Mouse (Mus musculus) adrenal gland, postnatal 14 days (tissue): ENCODE data around the gene Pi4k2b. TPM values are rescaled to one million over a fixed set of nuclear protein-coding genes. Genes with fewer than 3 reads are reported as not detected.
"Not testable (repeated sequence)": the region's sequence is repeated elsewhere in the genome, so short reads cannot be mapped to it uniquely, and the experiment has no call there.

Source experiments
- DNase-seq: peaks from one replicate; pipeline ENCODE4 v3.0.0; 2021; ENCODE audit warnings: mixed read lengths
- long read RNA-seq, 2 experiments: library from polyadenylated mRNA; stranded (forward); transcript quantifications; one replicate each; pipeline ENCODE4 v2.0.0; 2021
- total RNA-seq: library from RNA; stranded (reverse); gene quantifications from 2 replicates; pipeline ENCODE4 v1.2.3, GENCODE M21; 2021

The Pi4k2b gene
- 10.7 and 12.5 TPM in 2 replicates for total RNA-seq
- long read RNA-seq, experiment 1, transcript Pi4k2b-201 (10 exons, 3,139 nt) = major isoform, 21 of 26 reads
- long read RNA-seq, experiment 1, partial matches to known transcripts = 1 of 26 reads
- long read RNA-seq, experiment 1, other reads (novel, unspliced or antisense) = 4 of 26 reads
- long read RNA-seq, experiment 2, transcript Pi4k2b-201 (10 exons, 3,139 nt) = major isoform, 29 of 35 reads
- long read RNA-seq, experiment 2, partial matches to known transcripts = 2 of 35 reads
- long read RNA-seq, experiment 2, other reads (novel, unspliced or antisense) = 3 of 35 reads

DNA sequence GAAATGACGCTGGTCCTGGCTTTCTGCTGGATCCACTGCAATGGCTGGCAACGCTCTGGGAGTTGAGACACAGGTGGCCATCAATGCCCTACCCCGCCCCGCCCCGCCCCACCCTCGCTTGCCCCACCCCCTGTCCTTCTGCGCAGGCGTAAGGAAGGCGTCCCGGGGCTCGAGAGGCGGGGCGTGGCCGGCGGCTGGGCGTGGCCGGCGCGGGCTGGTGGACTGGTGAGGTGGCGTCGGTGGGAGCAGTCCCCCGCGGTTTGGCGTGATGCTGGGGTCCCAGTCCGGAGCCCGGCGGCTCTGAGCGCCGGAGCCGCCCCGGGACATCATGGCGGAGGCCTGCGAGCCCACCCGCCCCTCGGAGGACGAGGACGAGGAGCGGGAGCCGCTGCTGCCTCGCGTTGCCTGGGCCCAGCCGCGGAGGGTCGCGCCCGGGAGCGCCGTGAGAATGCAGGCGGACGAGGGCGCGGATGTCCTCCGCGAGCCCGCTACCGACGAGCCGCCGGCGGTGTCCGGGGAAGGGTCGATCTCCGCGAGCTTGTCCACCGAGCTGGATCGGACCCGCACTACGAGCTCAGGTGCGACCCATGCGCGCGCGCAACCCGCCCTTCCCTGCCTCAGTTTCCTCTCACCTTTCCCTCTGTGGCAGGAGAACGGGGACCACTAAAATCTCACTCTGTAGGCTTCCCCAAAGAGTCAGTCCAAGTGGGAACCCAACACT, at the start of gene Pi4k2b:
Gene Pi4k2b (plus strand): TSS at position 184 of the 721 bp plus-strand sequence.
- peak; percentile 93 for DNase-seq

DNA sequence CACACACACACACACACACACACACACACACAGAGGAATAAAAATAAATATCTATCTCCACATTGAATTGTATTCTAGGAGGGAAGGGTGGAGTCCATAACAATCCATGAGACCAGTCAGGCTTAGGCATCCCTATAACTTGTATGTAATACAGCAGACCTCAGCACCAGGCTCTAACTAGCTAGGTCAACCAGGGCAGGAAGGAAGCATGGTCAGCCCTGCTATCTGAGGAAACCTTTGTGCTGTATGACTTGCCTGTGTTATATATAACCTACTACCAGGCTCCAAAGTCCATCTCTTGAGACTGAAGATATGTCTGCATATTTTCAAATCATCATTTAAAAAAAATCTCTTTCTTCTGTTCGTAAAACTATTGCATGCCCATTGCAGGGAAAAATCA, 44.1 kb upstream of the Pi4k2b start:
- no peak for DNase-seq

- not testable (repeated sequence) for DNase-seq
These were observed 43.4 kb upstream of the Pi4k2b start for GRCm38 (mm10) chr5:52697882-52698440.

DNA sequence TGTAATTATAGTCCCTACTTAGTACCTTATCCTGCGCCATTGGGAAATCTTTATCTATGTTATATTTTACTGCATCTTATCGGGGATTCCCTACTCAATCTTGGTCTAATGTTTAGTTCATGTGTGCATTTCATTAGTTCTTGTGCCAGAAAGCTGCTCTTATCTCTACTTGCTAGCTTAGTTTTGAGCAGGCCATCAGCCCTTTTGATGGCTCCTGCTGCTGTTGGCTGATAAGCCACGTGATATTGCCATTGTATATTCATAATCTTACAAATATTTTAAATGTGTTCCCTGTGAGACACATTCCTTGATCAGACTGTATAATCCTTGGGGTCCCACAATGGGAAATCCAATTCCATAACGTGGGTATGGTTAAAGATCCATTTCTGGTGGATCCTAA, 36.8 kb upstream of the Pi4k2b start:
- DNase-seq = no peak

GRCm38 (mm10) chr5:52712704-52713103, 28.7 kb upstream of the Pi4k2b start:
- no peak for DNase-seq

DNA sequence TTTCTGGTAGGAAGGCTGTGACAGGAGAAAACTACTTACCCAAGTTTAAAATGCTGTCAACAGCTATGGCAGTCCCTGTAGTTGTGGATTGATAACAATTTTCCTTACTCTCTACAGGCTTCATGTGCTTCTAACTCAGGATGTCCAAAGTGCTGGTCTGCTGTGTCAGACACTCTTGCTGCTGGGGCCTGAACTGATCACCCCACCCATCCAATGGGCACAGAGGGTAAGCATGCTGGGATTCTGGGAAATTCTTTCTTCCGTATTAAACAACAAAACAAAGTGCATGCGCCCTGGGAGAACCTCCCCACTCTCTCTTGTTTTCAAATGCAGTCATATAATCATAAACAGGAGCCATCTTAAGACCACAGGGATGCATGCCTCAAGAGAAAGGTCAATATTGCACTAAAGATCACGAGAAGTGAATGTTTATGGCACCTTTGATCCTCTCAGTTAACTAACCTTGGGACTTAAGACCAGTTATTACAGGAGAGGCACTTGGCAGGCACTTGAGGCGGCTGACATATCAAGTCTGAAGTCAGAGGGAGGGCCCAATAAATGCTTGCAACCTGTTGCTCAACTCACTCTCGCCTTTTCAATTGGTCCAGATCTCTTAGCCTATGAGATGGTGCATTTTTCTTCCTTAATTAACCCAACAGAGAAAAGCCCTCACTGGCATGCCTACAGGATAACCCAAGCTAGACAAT, 24.5 kb upstream of the Pi4k2b start:
- DNase-seq = no peak

- DNase-seq = no peak
These were observed 20.4 kb upstream of the Pi4k2b start for GRCm38 (mm10) chr5:52721003-52721402.

DNA sequence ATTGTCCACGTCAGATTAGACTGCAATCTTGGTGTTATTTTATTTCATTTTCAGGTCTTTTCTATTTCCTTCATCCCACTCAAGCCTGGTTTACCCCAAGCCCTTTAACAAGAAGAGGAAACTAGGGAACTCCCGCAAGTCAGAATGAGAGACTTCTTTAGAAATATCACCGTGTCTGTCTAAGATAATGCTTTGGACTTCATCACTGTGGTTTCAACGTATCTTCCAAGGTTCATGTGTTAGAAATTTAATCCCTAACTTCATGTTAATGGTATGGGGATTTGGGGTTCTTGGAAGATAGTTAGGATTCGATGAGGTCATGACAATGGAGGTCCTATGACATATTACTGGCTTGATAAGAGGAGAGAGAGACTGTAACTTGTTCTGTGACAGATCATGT, 13.6 kb upstream of the Pi4k2b start:
- no peak for DNase-seq

- DNase-seq = no peak
These were observed 8.6 kb upstream of the Pi4k2b start for GRCm38 (mm10) chr5:52732811-52733210.

- no peak for DNase-seq
These were observed 5.3 kb upstream of the Pi4k2b start for GRCm38 (mm10) chr5:52736046-52736445.

- DNase-seq = peak; percentile 59
These were observed 889 bp downstream of the Pi4k2b start for GRCm38 (mm10) chr5:52742112-52742813.

DNA sequence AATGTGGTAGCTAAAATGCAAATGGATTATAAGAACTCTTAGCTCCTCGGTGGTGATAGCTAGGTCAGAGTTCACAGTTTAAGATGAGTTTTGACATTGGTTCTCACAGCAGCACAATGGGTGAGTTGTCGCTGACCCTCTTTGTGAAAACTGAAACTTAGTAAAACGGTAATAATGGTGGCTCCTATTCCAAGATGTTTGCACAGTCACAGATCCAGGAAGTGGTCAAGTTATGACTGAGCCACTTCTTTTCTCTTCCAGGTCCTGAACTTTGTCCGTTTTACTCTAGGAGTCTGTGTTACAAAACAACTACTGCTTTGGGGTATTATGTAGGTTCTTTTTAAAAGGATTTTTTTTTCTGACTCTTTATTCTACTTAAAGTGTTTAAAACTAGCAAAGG, 1.9 kb downstream of the Pi4k2b start:
- no peak for DNase-seq

DNA sequence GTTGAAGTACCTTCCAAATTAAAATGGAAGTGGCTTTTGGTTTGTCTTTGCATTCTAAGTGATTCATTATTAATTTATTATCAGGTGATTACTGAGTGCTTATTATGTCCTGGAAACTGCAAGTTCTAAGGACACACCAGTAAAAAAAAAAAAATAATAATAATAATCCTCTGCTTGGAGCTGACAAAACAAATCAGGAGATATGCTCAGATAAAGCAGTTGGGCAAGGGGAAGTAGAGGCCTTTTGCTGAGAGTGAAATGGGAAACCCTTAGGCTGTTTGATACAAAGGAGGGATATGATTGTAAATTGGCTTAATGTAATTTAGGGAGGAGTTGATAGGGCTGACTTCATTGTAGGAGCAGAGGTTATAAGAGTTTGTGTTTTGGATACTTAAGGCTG, 5.5 kb downstream of the Pi4k2b start:
- no peak for DNase-seq

DNA sequence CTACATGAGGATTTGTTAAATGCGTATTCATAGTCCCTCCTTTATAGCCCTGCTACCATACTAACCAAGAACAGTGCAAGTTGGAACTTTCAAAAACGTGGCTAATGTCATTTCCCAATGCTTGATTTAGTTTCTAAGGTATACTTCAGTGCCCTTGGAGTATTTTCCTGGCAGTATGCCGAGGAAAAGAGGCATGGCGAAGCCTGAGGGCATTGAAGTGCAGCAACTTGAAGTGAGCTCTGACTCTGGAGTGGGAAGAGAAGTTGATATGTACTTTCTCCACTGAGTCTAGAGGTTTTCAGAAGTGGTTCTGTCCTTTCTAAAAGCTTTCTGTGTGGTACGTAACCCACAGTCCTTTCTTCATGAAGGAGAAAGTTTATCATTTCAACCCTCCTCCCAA, 7.4 kb downstream of the Pi4k2b start:
- peak; percentile 11 for DNase-seq

GRCm38 (mm10) chr5:52753146-52753545, 11.8 kb downstream of the Pi4k2b start:
- DNase-seq = peak; percentile 9

DNA sequence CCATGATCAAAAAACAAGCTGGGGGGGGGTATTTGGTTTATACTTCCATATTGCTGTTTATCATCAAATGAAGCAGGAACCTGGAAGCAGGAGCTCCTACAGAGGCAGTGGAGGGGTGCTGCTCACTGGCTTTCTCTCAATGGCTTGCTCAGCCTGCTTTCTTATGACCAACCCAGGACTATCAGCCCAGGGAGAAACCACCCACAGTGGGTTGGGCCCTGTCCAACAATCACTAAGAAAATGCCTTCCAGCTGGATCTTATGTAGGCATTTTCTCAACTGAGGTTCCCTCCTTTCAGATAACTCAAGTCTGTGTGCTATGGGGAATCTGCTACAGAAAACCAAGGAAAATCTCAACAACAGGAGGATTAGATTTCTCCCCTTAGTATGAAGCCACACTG, 12.8 kb downstream of the Pi4k2b start:
- DNase-seq = no peak

- DNase-seq = no peak
These were observed 14.0 kb downstream of the Pi4k2b start for GRCm38 (mm10) chr5:52755337-52755736.

DNA sequence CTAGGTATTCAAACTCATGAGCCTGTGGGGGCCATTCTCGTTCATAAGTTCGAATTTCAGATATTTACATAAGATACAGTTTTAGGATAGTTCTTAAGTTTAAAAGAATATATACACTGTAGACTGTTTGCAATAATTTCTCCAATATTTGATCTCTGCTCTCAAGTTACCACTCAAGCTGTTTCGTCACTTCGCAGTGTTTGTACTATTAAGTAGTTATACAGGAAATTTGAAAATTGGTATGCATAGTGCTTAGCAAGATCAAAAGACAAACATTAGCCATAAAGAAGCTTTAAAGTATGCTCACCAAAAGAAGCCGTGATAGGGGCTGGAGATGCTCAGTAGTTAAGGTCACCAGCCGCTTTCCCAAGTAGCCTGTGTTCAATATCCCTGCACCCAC, 14.6 kb downstream of the Pi4k2b start:
- no peak for DNase-seq

- no peak for DNase-seq
These were observed 21.2 kb downstream of the Pi4k2b start for GRCm38 (mm10) chr5:52762586-52762985.

DNA sequence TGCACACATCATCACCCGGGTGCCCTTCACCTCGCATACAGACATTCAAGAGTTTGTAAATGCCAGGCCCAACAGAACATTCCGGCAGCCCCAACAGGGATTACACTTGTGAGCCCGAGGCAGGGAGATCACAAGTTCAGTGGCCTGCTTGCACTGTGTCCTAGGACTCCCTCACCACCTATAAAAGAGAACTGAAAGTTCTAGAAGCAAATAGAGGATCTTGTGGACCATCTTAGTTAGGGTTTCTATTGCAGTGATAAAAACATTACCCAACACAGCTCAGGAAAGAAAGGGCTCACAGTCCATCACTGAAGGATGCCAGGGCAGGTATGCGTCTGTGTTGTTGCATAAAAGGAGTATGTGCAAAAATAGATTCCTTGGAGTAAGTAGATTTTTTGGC, 32.9 kb downstream of the Pi4k2b start:
- DNase-seq = no peak

DNA sequence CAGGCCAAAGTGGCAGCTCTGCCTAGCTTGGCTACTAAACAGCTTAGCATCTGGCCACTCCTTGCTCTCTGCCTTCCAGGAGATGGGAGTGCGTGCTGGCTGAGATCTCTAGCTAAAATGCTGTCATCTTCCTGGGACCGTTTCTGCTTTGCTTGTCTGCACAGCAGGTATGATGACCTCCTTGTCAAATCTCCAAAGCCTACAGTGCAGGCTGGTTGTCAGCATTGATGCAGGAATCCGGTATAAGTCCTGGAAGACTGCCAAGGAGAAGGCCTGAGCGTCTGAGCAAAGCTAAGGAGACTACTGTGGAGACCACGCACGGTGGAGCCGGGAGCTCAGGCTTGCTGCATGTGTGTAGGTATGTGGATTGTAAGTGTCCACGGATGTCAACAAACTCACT, 33.9 kb downstream of the Pi4k2b start, which contains the start of gene Zcchc4:
Gene Zcchc4 (plus strand): TSS at position 173 of the 400 bp plus-strand sequence.
- DNase-seq = no peak
